Comparison of ENCODE assay signal across 28 mouse cellular contexts in genomic region chr7:89630796-89631195, GRCm38 (mm10). TPM values are rescaled to one million over a fixed set of nuclear protein-coding genes. Genes with fewer than 3 reads are reported as not detected.
DNase-seq lines count a peak whose midpoint lies in the region; ATAC-seq lines count a peak whose summit lies in the region.
"Had no signal": no experiment of that assay in that cellular context is flagged by ENCODE, and none has a peak within 500 bp of the region (broad histone marks: within the 10 kb centered on the region; RNA-seq: fewer than 3 reads in every experiment).

No protein-coding gene starts in this region.

- 75% methylated on average over 3 of the region's 3 CpGs for whole genome bisulfite sequencing in forebrain, embryonic 16.5 days
- 79% methylated on average over 3 of the region's 3 CpGs for WGBS in hindbrain, embryonic 14.5 days

- no peak overlapping the region for H3K4me2 ChIP-seq in forebrain, embryonic 16.5 days (ENCODE audit: low read length)
- H3K4me2 ChIP-seq in hindbrain, embryonic 14.5 days (replicated peaks) = no peak overlapping the region
- H3K4me2 ChIP-seq: embryonic facial prominence, embryonic 13.5 days; forebrain, embryonic 13.5 days; intestine, embryonic 15.5 days; lung, embryonic 14.5 days; midbrain, embryonic 12.5 days; neural tube, embryonic 13.5 days had no signal

- no peaks in the 10 kb centered on the region for H3K36me3 ChIP-seq in forebrain, embryonic 16.5 days (ENCODE audit: control insufficient read depth, insufficient read depth)
- H3K36me3 ChIP-seq in hindbrain, embryonic 14.5 days (replicated peaks; ENCODE audit: control insufficient read depth, insufficient read depth) = no peaks in the 10 kb centered on the region
- H3K36me3 ChIP-seq: embryonic facial prominence, embryonic 13.5 days; intestine, embryonic 15.5 days; midbrain, embryonic 12.5 days; neural tube, embryonic 13.5 days had no signal

- H3K4me1 ChIP-seq in forebrain, embryonic 16.5 days (replicated peaks; ENCODE audit: control insufficient read depth, insufficient read depth, low read length) = peaks cover 3% of the 10 kb centered on the region
- no peaks in the 10 kb centered on the region for H3K4me1 ChIP-seq in hindbrain, embryonic 14.5 days (replicated peaks; ENCODE audit: control insufficient read depth, insufficient read depth, low read length)
- H3K4me1 ChIP-seq: intestine, embryonic 15.5 days had no signal

- H3K9me3 ChIP-seq in forebrain, embryonic 16.5 days (ENCODE audit: control insufficient read depth, low read length) = no peaks in the 10 kb centered on the region
- H3K9me3 ChIP-seq in hindbrain, embryonic 14.5 days (ENCODE audit: control insufficient read depth, low read length) = no peaks in the 10 kb centered on the region
- H3K9me3 ChIP-seq: embryonic facial prominence, embryonic 13.5 days; forebrain, embryonic 13.5 days; intestine, embryonic 15.5 days; megakaryocyte, embryonic 14.5 days; midbrain, embryonic 12.5 days; neural tube, embryonic 13.5 days had no signal

- no peaks in the 10 kb centered on the region for H3K27me3 ChIP-seq in forebrain, embryonic 16.5 days (replicated peaks; ENCODE audit: control insufficient read depth, insufficient read depth, low read length)
- peaks cover 7% of the 10 kb centered on the region; the same call in 1 of the 2 replicates for H3K27me3 ChIP-seq in hindbrain, embryonic 14.5 days (ENCODE audit: control insufficient read depth, insufficient read depth, low read length)
- H3K27me3 ChIP-seq: CH12.LX; intestine, embryonic 15.5 days had no signal

- no peak for DNase-seq in cerebellum, postnatal 4 days (ENCODE audit: low spot score in 2 of 2)
- peak; percentile 74 for DNase-seq in brain, adult 2 months (ENCODE audit: low read depth, low spot score)
- DNase-seq in cerebellum, adult 8-10 months = peak; percentile 46
- peak; percentile 55 to 63 for DNase-seq in cerebellum, postnatal 25 days
- no peak for DNase-seq in frontal cortex, postnatal 14 days (ENCODE audit: low spot score in 2 of 2)
- DNase-seq in hindbrain, embryonic 14.5 days (ENCODE audit: low spot score) = no peak
- DNase-seq: adrenal gland, adult 2 months; adrenal gland, postnatal 36 days; kidney, adult 8-10 months; kidney, postnatal 4 days; liver; lung, embryonic 14.5 days; thymus, adult 2 months; thymus, postnatal 36 days had no signal

- no peak overlapping the region for H3K9ac ChIP-seq in forebrain, embryonic 16.5 days (replicated peaks; ENCODE audit: low read depth, low read length)
- H3K9ac ChIP-seq in hindbrain, embryonic 14.5 days = no peak overlapping the region
- H3K9ac ChIP-seq: embryonic facial prominence, embryonic 13.5 days; forebrain, embryonic 13.5 days; intestine, embryonic 15.5 days; liver, embryonic 14.5 days; lung, embryonic 14.5 days; midbrain, embryonic 12.5 days; neural tube, embryonic 13.5 days had no signal

- no peak overlapping the region for H3K27ac ChIP-seq in forebrain, embryonic 16.5 days (ENCODE audit: low read length)
- no peak overlapping the region for H3K27ac ChIP-seq in hindbrain, embryonic 14.5 days
- H3K27ac ChIP-seq: embryonic facial prominence, embryonic 13.5 days; forebrain, embryonic 13.5 days; hindbrain, postnatal 0 days; intestine, embryonic 15.5 days; kidney, postnatal 0 days; liver, embryonic 14.5 days; midbrain, embryonic 12.5 days; neural tube, embryonic 13.5 days had no signal

- ATAC-seq in cerebellum, adult (ENCODE audit: insufficient number of reproducible peaks, low FRiP score, low TSS enrichment) = peak; percentile 36; the same call in 1 of the 2 replicates
- no peak for ATAC-seq in forebrain, embryonic 16.5 days
- no peak for ATAC-seq in hindbrain, embryonic 14.5 days (ENCODE audit: low FRiP score)
- ATAC-seq: activated CD4-positive, CD25-positive, alpha-beta regulatory T cell, adult 4 months; forebrain, embryonic 13.5 days; hindbrain, postnatal 0 days; intestine, embryonic 15.5 days had no signal

- H3K4me3 ChIP-seq in forebrain, embryonic 16.5 days (replicated peaks; ENCODE audit: low read length) = no peak overlapping the region
- no peak overlapping the region for H3K4me3 ChIP-seq in hindbrain, embryonic 14.5 days (replicated peaks; ENCODE audit: low read length)
- H3K4me3 ChIP-seq: embryonic facial prominence, embryonic 13.5 days; erythroblast, embryonic 14.5 days; forebrain, embryonic 13.5 days; intestine, embryonic 15.5 days; megakaryocyte, embryonic 14.5 days; midbrain, embryonic 12.5 days; neural tube, embryonic 13.5 days had no signal

RNA-seq across cellular contexts. Expression of gene Me3, which starts 1.4 kb away (rescaled TPM):
- polyA plus RNA-seq in forebrain, embryonic 16.5 days (2015; fragmentation: Nextera tagmentation; extraction: Ambion mirVana) = 4.3 and 6.5 TPM in 2 replicates
- 12.2 and 14.1 TPM in 2 replicates for polyA plus RNA-seq in hindbrain, embryonic 14.5 days (2014; fragmentation: Nextera tagmentation; extraction: Ambion mirVana)
- polyA plus RNA-seq: erythroblast, embryonic 14.5 days; liver, embryonic 14.5 days had no signal

Comparison
In these comparisons a context has a peak if more than half of its experiments do, and no peak if none do; other contexts are left out.
1. DNase-seq: peak in brain, adult 2 months (single experiment), cerebellum, adult 8-10 months (single experiment) and cerebellum, postnatal 25 days (2 of 2); none in cerebellum, postnatal 4 days (0 of 2), frontal cortex, postnatal 14 days (0 of 2) and hindbrain, embryonic 14.5 days (single experiment).